Mouse (Mus musculus) right cerebral cortex, adult 2 months (tissue): ENCODE results near the gene Lemd2.
A peak's percentile ranks its signal among the peaks of the same experiment; 100 is the strongest.

Experiments used
- DNase-seq, 2 experiments: peaks; one replicate each; pipeline ENCODE4 v3.0.0; 2021 to 2022; ENCODE audit warnings: low spot score in 2 of 2

Lemd2 gene

GRCm38 (mm10) chr17:27188883-27189282 is 15.4 kb downstream of the Lemd2 start:
- no peak for DNase-seq

GRCm38 (mm10) chr17:27187059-27187458 is 17.2 kb downstream of the Lemd2 start:
- DNase-seq, result no peak

- no peak for DNase-seq
Measured at GRCm38 (mm10) chr17:27186068-27186467, 18.2 kb downstream of the Lemd2 start.

DNA sequence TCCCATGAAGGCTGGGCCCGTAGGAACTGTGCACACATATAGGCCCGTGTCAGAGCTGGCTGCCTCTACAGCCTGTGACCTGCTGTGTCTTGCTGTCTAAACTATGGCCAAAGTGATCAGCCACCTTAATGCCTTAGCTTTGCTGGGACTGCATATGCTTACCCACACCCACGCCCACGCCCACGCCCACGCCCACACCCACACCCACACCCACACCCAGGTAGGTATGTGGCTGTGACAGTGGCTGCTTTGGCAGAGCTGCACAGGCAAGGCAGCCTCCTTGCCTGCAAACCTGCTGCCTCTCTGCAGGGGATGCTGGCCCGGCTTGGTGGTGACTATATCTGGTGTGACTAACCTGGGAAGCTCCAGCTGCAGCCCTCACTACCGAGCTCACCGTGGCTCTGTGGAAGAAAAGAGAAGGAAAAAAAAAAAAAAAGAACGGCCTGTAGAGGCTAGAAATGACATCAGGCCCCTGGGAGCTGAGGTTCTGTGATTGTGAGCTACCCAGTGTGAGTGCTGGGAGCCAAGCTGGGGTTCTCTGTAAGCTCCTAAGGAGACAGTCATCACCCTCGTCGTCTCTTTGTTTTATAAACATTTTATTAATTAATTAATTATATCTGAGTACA is 20.5 kb downstream of the Lemd2 start:
- DNase-seq, result no peak

GRCm38 (mm10) chr17:27182401-27182800 is 21.9 kb downstream of the Lemd2 start:
- no peak for DNase-seq

GRCm38 (mm10) chr17:27181666-27182065 is 22.6 kb downstream of the Lemd2 start:
- DNase-seq, result no peak

DNA sequence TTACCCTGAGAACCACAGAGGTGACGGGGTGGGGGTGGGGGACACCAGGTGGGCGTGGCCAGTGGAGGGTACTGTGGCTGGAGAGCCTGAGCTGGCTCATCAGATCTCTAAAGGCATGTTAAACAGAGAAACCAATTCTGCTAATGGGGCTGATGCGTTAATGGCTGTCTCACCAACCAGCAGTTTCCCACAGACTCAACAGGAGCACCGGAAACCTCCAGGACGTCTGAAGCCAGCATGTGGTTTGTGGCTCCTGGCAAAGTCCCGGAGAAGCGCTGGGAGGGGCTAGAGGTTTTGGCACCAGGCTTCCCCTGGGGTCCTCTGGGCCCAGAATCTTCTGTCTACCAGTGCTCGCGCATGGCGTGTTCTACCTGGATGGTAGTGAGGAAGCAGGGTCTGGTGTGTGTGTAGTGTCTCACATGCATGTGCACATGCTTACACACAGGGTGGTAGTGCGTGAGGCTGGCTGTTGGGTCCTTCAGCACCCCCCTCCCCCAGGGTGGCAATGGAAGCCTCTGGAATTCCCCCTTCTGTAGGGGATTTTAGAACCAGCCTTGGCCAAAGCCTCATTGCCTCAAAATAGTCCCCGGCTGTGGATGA is 24.5 kb downstream of the Lemd2 start:
- no peak for DNase-seq

DNA sequence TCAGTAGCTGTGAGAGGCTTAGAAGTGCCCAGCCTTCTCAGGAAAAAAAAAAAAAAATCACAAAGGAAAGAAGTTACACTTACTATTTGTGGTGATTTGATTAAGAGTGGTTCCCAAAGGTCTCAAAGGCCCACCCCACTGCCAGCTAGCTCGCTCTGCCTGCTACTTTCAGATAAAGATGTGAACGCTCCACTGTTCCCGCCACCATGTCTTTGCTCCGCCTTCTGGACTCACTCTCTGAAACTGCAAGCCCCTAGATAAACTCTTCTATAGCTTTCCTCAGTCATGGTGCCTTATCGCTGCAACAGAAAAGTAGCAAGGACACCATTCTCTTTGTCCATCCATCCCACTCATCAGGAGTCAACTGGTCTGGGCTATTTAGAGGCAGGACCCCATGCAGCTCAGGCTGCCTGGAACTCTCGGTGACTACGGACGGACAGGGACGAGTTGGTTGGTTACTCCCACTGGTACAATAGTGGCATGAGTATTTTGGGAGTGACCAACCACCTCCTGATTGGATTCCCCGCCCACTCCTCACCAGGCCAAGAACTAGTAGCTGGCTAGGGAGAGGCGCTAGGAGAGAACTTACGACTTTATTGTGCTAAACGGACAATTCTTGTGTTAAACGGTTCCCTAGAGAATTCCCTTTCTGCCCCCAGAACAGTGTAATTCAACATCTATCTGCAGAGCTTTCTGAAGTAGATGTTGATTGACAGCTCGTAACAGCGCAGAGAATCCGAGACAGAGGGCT is 25.7 kb downstream of the Lemd2 start:
- DNase-seq, result no peak

DNA sequence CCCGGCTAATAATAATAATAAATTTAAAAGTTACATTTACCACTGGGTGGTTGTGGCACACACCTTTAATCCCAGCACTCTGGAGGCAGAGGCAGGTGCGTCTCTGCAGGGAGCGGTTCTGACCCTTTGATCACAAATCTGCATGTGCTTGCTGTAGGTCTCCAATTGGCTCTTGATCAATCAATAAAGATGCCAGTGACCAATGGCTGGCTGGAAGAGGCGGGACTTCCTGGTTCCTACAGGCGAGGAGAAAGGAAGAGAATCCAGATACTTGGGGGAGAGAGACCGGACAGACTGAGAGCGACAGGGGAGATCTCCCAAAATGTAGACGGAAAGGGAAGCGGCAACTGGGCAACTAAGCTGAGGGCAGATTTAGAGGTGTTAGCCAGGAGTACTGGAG is 26.2 kb downstream of the Lemd2 start:
- no peak for DNase-seq

DNA sequence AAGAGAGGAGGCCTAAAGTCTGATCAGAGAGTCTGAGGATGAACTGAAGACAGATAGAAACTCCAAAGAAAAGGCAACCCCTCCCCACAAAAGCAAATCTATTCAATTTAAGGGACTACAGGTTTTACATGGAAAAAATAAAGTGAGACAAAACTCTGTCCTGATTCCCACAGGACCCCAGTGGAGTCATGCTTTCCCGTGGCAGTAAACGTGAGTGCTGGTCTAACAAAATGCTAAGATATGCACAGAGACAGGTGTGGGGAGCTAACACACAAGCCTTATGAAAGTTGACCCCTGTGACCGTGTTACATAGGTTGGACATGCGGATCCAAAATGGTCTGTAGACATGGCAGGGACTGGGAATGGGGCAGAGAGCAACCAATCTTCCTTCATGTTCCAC is 27.5 kb downstream of the Lemd2 start:
- DNase-seq, result no peak

- DNase-seq, result no peak
Measured at GRCm38 (mm10) chr17:27176287-27176686, 28.0 kb downstream of the Lemd2 start.

- no peak for DNase-seq
Measured at GRCm38 (mm10) chr17:27175196-27175874, 28.9 kb downstream of the Lemd2 start.

GRCm38 (mm10) chr17:27173715-27174114 is 30.6 kb downstream of the Lemd2 start:
- no peak for DNase-seq

DNA sequence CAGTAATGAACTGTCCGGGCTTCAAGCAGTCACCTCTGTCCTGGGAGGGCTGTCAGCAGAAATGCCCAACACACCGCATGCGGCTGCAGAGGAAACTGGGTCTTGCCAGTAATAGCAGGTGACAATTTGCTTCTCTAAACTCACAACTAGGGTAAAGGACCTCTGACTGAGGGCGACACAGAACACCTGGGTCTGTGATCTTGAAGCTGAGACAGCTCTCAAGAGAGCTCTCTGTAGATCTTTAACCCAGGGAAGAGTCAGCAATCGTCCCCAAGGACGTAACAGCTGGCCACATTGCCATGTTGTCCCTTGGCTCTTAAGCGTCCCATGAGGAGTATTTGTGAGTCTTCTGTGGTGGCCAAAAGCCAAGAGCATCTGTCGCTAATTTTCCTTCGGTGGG is 31.8 kb downstream of the Lemd2 start:
- DNase-seq, result no peak

DNA sequence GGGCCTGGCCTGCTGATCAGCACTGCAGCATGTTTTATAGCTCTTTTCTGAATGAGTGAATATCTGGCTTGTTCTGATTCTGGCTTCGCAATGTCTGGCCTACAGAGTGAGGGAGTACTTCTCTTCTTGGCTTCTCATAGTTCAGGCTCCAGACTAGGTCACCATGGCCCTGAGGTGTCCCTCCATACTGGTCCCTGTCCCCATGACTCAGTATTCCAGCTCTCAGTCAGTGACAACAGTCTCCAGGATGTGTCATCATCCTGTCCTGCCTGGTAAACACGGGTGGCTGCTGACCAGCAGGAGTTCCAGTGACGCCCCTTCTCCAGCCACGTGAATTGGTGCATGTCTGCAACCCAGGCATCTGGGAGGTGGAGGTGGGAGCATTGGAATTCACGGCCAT is 33.1 kb downstream of the Lemd2 start:
- DNase-seq, result no peak

- DNase-seq, result no peak
Measured at GRCm38 (mm10) chr17:27169952-27170695, 34.1 kb downstream of the Lemd2 start.

DNA sequence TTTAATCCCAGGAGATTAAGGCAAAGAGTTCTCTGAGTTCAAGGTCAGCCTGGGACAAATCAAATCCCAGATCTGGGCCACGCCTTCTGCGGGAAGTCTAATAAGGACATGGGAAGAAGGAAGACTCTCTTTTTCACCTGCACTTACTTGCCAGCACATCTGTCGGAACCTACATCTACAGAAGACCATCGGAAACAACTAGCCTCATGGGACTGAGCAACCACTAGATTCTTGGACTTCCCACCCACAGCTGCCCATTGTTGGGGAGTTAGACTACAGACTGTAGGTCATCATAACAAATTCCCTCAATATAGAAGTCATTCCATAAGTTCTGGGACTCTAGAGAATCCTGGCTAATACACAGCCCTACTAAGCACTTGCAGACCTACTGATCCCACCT is 35.7 kb downstream of the Lemd2 start:
- DNase-seq, result no peak

DNA sequence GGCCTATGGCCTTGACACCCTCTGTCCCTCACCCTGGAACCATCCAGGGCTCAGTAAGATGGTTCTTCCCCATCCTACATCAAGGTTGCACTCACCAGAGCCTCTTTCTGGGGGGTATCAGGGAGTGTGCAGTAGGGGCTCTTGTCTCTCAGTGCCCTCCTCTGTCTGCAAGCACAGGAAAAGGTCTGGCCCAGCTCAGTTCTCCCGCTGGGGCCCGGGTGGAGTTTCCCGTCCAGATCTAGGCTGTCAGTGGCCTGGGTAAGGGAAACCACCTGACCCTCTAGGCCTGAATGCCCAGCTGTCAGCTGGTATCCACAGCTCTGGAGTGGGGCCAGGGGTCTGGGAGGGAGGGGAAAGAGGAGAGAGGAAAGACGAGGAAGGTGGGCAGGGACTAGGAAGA is 36.7 kb downstream of the Lemd2 start, which contains the start of gene Ip6k3:
Gene Ip6k3 (minus strand): TSS at position 251 of the 400 bp plus-strand sequence.
- DNase-seq, result no peak

DNA sequence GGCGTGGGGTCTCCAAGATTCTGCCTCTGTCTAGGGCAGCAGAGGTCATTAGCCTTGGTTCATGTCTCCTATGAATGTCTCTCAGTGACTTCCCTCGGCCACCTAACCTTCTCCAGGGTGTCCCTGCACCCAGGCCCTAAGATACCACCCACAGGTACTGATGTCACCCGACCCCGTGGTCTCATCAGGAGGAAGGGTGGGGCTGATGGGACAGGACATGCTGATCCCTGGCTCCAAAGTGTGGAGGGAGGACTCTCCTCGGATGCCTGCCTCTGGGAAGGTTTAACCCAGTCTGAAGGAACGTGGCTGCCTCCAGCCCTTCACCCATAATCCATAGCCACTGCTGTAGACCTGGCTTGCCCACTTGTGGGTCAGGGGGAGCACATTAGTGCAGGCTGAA is 37.4 kb downstream of the Lemd2 start:
- DNase-seq, result no peak

GRCm38 (mm10) chr17:27165054-27165773 is 39.1 kb downstream of the Lemd2 start:
- peak; percentile 75 to 76 for DNase-seq

GRCm38 (mm10) chr17:27160905-27161304 is 43.4 kb downstream of the Lemd2 start:
- no peak for DNase-seq
